Mouse (Mus musculus) kidney, adult 8-10 months (tissue): ENCODE results near the gene Gm21616.
"Not testable (repeated sequence)": the region's sequence is repeated elsewhere in the genome, so short reads cannot be mapped to it uniquely, and the experiment has no call there.

Experiments
- DNase-seq, 2 experiments: peaks; one replicate each; pipeline ENCODE4 v3.0.0; 2022

Gene Gm21616

DNA sequence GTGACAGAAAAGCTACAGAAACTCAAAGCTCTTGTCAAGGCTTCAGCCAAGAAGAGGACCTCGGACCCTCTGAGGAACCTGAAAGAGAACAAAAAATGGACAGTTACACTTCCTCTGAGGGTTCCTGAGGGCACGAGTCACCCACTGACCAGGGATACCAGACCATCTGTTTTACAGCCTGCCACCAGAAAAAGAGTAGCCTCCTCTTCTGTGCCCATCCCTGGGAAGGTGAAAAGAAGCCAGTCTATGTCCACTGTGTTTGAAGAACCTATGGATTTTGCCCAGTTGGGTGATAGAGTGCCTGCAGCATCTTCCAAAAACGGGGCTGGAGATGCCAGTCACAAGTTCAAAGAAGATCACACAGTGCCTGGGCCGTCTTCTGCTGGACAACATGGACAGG, at the start of gene Gm21616:
TSS of gene Gm21616 (plus strand) at position 301 of the 400 bp plus-strand sequence.
- DNase-seq: not testable (repeated sequence)
